Mouse (Mus musculus): Measurements from ENCODE around the gene Sema3d.

Sema3d gene

DNA sequence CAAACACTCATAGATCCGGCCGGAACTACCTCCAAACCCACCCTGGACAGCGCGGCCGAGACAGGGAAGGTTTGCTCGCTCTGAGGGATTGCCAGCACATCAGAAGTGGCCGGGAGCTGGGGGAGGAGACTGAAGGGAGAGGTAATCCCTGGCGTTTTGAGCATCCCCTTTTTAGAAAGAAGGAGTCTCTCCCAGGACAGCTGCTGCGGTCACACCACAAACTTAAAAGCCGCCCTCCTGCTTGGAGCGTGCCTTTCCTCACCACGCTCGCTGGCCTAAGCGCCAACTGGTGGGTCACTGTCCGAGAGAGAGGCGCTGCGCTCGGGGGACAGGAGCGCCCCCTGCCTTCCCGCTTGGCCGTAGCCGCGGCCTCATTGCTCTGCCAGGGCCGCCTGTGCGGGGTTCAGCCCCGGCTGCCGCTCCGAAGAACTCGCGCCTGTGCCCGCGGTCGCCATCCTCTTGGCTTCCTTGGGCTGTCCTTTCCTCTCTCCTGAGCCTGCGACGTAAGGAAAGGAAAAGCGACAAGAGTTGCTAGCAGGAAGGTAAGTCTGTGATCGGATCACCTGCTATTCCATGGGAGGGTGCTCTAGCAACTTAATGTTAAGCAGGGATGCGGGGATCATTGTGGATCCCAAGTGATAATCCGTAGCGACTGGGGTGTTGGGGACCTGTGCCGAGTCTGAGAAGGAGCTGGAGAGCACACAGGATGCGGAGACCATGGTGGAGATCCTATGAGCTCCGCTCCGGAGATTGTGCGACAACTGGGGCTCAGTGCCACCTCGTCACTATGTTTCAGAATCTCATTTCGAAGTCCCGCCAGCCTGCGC is at the start of gene Sema3d:
Gene Sema3d (plus strand): TSS at position 253 of the 827 bp plus-strand sequence.
- DNase-seq: peak; percentile 88 to 91

DNA sequence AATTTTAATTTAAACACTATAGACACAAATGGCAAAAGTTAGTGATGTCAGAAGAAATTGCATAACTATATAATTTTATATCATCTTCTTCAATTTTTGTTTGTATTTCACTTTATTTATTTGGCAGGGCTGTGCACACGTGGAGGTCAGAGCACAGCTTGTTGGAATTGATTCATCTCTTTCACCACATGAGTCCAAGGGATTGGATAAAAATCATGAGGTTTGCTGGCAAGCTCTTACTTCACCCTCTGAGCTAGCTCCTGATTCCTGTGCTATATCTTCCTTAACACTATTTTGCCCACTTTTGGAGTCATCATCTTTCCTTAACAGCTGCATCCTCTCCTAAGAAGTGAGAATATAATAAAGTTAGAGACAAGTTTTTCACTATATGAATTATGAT is 5.9 kb upstream of the Sema3d start:
- no peak for DNase-seq

DNA sequence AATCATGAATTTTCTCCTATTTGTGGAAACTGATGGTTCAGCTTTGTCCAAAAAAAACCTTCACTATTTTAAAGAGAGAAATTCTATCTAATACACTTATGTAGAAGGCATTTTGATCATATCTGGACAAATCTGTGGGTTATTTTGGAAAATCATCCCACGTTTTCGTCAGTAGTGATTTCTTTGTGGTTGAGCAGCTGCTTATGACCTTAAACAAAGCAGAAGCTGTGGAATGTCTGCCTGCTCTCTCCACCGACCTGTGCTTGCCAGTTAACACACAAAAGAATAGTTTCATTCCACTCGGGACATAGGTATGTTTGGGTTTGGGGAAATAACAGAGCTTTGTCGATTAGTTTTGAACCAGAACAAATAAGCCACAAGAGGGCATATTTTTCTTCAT is 4.3 kb upstream of the Sema3d start:
- no peak for DNase-seq

DNA sequence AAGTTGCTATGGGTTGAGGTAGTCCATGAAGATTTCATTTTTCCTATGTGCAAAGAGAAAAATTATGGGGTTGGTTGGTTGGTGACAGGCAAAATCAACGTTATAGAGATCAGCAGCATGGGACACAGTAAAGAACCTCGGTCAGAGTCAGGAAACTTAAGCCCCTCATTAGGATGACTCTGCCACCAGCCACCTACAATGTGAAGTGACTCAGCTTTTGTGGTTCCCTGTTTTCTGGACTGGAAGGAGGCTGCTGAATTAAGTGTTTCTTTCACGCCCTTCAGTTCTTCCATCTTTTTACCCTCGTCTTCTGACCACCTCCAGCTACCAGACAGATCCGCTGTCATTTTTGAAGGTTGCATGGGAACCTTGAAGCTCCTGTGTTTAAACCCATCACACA is 1.2 kb upstream of the Sema3d start:
- DNase-seq: no peak

DNA sequence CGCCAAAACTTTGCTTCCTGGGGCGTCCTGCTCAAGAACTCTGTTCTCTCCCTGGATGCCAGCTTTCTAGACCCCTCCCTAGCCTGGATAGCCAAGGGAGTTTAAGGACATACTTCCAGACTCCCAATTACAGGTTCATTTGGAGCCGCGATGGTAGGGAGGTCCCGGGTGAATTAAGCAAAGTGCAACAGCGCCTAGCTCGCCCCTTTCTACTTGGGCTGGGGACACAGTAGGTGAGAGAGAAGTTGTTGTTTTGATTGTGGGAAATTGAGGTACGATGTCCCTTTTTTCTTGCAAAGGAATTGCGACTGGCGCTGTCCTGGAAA is 738 bp downstream of the Sema3d start:
- DNase-seq: peak; percentile 41 to 49

DNA sequence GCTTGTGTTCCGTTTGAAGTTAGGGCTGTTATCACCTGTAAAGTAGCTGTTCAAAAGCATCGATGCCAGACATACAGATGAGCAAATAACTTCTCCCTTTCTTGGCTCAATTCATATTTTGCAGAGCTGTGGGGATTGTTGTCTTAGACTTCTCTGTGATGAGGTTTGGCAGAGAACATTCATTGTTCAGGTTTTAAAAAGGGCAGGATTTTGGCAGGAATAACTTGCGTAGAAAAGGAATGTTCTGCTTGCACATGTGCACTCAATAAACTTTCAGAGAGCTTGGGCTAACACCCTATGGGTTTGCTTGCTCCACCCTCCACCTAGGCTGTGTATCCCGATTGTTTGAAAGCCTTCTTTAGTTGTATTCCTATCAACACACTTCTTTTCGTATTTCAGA is 9.5 kb downstream of the Sema3d start:
- DNase-seq: no peak

DNA sequence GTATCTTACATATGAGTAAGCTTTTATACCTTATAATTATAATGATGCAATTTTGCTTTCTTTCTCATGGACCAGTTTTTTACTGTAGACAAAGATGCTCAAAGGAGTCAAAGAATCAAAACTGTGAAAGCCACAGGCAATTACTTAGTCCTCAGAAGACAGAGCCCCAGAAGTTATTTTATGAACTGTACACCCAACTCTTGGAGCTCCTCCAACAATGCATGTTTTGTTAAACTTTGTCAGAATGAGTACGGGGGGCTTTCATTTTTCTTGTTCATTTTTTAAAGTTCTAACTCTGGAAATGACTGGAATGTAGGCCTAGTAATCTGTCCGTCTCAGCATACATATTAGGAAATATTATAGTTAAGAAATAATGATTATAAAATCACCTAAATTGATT is 16.1 kb downstream of the Sema3d start:
- no peak for DNase-seq

DNA sequence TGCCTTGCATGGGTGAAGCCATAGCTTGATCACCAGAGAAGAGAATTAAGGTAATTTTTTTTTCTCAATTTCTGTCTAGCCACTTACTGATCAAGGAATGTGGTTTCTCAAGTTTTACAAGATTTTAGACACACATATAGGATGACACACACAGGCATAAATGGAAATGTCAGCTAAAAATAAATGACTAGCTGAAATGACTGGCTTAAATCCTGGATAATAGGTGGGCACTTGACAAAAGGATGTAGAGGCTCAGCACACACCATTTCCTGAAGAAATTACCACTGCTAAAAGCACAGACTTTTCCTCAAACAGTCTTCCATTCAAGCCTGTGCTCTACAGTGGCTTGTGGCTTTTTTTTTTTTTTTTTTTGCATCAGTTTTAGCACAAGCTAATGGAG is 21.0 kb downstream of the Sema3d start:
- DNase-seq: no peak

DNA sequence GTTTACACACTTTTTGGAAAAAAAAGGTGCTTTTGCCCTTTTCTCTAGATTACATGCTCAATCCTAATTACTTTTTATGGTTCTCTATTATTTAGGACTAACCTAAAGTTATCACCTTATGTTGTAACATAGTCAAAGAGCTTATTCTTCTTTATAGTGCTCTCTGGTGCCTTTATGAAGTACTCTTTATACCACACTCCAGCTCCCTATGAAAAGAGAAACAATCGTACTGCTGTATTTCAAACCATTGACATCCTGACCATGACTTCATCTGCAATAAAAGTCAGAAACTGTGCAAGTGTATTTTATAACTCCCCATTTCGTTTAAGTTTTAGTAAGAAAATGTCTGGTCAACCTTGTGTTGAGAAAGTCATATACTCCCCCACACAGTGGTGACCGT is 29.4 kb downstream of the Sema3d start:
- no peak for DNase-seq

DNA sequence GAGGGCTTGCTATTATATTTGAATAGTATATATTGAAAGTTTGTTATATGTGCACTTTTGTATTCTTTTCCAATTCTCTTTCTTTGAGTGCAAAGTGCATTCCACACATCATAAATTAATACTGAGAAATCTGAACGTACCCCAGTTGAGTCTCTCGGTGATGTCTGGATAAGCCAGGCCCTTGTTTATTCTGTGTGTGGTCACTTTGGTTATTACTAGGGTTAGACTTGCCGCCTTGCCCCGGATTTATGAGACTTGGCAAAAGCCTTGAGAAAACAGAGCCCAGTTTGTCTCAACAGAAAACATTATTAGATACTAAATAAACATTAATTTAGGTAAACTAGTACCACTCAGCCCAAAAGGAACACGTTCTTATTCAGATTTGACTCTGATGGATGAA is 40.1 kb downstream of the Sema3d start:
- DNase-seq: no peak

DNA sequence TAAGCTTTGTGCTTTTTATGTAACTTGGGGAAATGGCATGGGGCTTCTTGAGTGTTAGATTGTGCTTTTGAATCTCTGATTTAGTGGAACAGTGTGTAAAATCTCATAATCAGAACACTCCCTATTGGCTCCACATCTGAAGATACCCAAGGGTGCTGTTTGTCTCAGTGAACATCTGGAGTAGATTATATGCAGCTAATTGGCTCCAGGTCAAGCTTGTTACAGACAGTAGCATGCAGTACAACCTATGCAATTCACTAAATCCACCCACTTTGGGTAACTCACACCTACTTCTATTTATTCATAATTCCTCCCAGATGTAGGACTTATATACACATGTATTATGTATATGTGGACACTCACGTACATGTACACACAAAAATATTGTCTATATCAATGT is 58.6 kb downstream of the Sema3d start:
- DNase-seq: no peak

DNA sequence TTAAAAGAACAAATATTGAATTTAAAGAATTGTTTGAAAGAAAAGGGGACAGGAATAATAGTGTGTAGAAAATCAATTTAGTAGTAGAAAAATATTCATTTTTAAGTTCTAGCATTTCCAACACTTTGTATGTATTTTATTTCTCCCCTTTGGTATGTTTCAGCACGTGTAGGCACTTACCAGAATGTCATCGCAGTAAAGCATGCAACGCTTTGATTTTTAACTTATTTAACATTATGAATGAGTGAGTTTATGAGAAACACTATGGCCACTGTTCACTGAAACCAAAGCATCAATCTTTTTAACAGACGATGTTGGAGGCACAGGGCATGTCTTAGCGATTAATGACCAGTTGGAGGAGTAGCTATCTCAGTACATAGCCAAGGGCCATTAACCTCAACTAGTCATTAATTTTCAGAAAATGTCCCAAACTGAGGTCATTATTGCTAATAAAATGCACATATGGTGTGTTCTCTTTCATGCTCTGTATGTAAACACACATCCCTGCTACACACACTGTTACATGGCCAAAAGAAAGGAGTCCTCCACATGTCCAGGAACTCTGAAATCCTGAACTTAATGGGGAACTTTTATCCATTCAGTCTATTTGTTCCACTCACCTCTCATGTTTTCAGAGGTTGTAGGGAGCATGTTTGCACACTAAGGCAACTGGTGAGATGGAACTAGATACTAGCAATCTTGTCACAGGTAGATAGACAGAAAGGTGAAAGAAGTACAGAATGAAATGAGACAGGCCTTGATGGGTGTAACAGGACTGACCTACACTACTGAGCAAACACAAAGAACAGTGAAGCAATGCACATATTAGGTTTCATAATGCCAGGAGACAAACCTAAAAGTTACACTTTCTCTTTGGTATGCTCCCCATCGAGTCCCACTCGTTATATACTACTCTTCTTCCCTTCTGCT is 59.3 kb downstream of the Sema3d start:
- peak in 1 of 2 experiments; percentile 10 for DNase-seq

DNA sequence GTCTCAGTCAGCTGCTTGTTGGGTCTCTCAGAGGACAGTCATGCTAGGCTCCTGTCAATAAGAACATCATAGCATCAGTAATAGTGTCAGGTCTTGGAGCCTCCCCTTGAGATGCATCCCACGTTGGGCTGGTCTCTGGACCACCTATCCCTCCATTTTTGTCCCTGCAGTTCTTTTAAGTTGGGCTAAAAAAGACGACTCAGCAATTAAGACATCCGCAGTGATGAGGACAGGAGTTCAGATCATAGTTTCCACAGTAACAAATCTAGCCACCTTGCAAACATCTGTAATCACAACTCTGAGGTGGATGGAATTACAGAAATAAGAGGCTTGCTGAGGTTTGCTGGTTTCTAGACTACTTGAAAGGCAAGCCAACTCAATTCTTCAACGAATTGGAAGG is 67.9 kb downstream of the Sema3d start:
- no peak for DNase-seq

DNA sequence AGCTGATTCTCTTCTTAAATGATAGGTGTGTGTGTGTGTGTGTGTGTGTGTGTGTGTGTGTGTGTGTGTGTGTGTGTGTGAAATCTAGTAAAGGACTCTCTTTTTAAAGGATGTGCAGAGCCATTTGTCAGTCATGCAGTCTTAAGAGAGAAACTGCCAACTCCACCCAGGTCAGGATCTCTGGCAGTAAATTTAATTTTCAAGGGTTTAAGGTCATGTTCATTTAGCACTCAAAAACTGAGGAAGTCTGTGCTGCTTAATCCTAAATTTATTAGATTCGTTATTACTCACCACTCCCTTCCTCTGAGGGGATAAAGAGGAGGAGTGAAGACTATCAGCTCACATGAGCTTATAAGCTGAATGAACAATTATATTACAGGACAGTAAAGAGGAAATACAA is 71.8 kb downstream of the Sema3d start:
- DNase-seq: peak in 1 of 2 experiments; percentile 8

DNA sequence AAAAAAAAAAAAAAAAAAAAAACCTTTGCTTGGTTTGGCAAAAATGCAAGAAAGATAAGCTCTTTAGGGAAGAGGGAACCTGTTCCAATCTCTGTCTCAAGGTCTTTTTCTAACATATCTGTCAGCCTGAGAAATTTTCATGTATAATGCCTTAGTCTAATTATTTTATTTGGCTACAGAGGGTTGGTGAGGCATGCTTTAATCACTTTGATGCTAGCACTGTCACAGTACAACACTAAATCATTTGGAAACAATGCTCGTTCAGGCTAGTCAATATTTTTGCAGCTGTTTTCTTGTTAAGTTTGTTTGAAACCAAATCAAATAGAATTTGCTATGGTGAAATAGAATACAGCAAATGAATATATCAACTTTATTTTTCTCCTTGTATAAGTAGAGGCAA is 74.3 kb downstream of the Sema3d start:
- no peak for DNase-seq

DNA sequence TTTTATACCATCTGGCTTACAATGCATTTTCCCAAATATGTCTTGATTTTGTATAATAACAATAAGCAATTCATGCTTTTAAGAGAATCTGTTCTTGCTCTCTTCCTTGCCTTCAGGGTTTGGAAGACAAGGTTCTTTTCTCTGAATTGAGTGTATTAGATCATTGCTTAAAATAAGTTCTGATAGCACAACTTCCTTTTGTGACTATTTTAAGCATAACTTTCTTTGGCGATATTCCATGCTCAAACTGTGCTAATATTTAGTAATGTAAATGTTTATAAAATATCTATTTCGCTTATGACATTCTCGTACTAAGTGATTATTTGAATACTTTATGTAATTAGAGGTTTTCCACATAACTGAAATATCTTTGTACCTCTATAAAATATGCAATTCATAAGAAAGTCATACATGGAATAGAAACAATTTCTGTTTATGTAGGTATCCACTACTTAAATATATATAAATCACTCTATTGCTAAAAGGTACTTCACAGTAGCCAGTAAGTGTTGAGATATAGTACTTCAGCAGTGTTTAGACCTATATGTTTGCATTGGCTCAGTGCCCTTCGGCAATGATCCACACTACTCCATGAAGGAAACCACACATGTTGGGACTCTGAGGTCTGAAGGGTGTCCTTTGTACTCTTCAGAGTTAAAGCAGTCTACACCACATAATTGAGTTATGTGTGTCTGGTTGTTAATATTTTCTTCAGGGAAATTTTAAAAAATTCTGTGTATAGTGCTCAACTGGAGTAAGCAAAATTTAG is 84.6 kb downstream of the Sema3d start:
- no peak for DNase-seq

DNA sequence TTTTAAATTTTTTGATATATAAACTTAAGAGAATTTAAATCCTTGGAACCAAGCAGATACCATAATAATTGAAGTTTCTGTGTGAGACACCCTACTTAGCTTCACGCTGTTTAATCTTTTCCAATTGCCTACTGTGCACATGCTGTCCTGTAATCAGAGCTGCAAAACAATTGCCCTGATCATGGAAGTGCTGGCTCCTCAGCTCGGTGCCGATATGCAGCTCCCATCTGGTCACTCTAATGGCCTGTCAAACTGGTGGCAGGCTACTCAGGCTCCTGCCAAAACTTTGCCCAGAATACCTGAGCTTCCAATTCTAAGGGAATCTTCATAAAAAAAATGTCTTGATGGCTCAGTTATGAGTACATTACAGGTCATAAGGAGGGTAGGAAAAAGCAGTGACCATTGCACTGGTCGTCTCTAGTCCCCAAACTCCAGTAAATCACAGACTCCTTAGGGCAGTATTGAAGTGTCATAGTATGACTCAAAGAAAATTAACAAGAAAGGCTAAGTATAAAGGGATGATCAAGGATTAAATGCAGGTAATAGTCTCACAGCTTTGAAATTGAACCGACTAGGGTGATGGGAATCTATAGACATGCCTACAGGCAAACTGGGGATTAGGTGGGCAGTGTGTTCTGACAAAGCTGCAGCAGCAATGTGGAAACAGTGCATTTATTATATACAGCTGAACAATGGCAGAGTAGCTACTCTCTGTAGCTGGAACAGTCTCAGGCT is 91.9 kb downstream of the Sema3d start:
- no peak for DNase-seq

DNA sequence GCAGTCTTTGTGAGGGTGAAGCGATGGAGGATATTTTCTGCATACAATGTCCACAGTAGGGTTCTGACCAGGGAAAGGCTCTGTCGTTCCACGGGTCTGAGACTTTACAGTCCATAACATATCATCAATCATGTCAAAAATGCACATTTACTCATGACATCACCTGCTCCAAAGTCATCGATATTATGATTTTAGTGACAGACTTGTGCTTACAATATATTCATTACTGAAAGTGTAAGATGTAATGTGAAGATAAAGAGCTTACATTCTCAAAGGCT is 92.4 kb downstream of the Sema3d start:
- no peak for DNase-seq

DNA sequence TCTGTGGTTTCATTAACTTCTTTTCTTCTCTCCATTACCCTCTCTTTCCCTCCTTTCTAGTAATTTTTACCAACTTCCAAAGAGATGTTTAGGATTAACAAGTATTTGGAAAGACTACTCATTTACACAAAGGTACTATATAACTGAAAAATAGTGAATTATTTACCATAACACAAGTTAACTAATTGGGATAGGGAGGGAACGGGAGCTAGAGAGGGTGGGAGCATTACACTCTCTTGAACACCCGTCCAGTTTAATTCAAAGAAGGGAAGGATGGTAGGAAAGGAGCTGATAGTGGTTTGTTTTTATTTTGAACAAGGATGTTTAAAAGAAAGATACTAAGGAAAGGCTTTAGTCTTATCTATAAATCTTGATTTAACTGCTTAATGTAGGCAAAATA is 104.7 kb downstream of the Sema3d start:
- no peak for DNase-seq

DNA sequence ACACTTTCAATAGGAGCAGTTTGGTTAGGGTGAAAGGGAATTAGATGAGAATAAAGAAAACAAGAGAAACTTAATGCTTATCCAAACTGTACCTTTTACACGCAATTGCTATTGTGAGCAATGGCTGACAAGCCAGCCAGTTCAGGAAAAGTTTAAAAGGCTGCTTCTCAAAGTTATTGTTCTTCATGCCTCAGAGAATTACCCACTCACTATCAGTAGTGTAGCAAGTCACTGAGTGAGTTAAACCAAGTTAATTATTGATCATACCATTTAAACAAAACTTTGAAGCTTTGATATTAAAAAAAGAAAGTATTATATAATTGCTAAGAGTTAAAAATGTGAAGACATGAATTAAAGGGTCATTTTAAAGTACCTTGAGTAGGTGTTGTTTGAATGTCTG is 108.5 kb downstream of the Sema3d start:
- no peak for DNase-seq

DNA sequence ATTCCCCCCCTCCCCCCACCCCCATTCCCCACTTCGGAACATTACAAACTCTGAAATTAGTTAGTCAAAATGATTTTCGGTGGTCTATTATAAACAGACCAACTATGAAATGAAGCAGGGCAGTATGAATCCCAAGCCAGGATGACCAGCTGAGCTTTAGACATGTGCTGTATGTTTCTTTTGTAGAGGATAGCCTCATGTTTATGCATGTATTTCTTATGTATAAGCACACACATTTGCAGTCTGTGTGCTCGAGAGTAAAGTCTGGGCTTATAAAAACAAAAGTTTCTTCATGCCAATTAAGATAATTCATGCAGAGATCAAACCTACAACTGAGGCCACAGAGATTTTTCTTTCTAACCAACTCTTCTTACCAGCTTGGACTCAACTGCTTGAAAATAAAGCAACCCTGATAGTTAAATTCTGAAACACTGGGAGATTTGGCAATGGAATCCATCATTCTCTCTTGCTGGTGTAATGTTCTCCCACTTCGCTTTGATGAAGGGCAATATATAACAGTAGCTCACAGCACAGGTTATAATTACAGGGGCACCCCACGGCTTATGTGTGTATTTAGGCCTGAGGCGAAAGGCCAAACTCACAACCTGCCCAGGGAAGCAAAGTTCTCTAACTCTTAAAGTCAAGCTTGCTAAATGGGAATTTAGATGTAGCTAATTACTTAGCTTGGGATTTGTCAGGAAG is 115.2 kb downstream of the Sema3d start:
- no peak for DNase-seq

DNA sequence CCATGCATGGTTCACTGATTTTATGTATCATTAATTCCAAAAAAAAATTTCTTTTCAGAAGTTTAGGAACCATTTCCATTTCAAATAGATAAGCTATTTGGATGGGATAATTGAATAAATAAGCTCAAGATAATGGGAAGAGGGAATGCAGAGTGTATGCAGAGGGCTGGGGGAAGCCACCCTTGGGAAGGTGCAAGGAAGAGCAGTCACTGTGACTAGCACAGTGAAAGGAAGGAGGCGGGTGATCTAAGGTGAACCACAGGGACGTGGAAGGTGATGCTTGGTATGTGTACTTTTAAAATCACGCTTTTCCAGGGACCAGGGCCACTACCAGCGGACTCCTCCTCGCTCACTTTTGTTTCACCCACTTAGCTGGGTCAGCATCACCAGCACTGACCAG is 115.9 kb downstream of the Sema3d start:
- DNase-seq: no peak
